Mouse (Mus musculus) embryonic facial prominence, embryonic 12.5 days (tissue): Measurements from ENCODE around the gene Gcnt3. TPM values are rescaled to one million over a fixed set of nuclear protein-coding genes. Genes with fewer than 3 reads are reported as not detected.

Experiments used
- ATAC-seq: fragments of 200-750 bp; cut with Nextera tagmentation; 2 replicates; pipeline ENCODE4 v1.8.0; 2017; ENCODE audit not compliant: insufficient number of reproducible peaks, insufficient read depth, low FRiP score, low TSS enrichment
- H3K27ac ChIP-seq: fragments of 300-500 bp; sonication (generic); 2 replicates; pipeline ENCODE4 v1.5.1; 2016; ENCODE audit warnings: mild to moderate bottlenecking
- H3K27me3 ChIP-seq: fragments of 300-500 bp; sonication (generic); 2 replicates; pipeline ENCODE4 v1.6.1; 2016; ENCODE audit warnings: mild to moderate bottlenecking, moderate library complexity
- H3K36me3 ChIP-seq: fragments of 300-500 bp; sonication (generic); 2 replicates; pipeline ENCODE4 v1.6.1; 2016; ENCODE audit warnings: mild to moderate bottlenecking
- H3K4me1 ChIP-seq: fragments of 300-500 bp; sonication (generic); 2 replicates; pipeline ENCODE4 v1.6.1; 2016
- H3K4me2 ChIP-seq: fragments of 300-500 bp; sonication (generic); replicated peaks from 2 replicates; pipeline ENCODE4 v1.6.1; 2016; ENCODE audit warnings: mild to moderate bottlenecking, moderate library complexity
- H3K4me3 ChIP-seq: fragments of 300-500 bp; sonication (generic); 2 replicates; pipeline ENCODE4 v1.5.1; 2016; ENCODE audit warnings: mild to moderate bottlenecking
- H3K9ac ChIP-seq: fragments of 300-500 bp; sonication (generic); 2 replicates; pipeline ENCODE4 v1.6.1; 2016; ENCODE audit warnings: mild to moderate bottlenecking, moderate library complexity
- H3K9me3 ChIP-seq: fragments of 300-500 bp; sonication (generic); 2 replicates; pipeline ENCODE4 v1.6.1; 2016; ENCODE audit warnings: mild to moderate bottlenecking, moderate library complexity
- WGBS: fragments of 180-500 bp; shearing (Covaris S2); methylation state at CpG from one replicate; pipeline ENCODE4 v1.1.7; 2016; 5-methylcytosine and 5-hydroxymethylcytosine counted together
- polyA plus RNA-seq: library from polyadenylated mRNA; unstranded; fragments of >200 nt; fragmentation: Nextera tagmentation; extraction: Ambion mirVana; gene quantifications from 2 replicates; pipeline ENCODE4 v1.2.1, GENCODE M21; 2016

Gcnt3 gene
- polyA plus RNA-seq, 1 experiment from 2014 or later: not detected

GRCm38 (mm10) chr9:70069961-70070435 lies 32.1 kb upstream of the Gcnt3 start:
- 69% methylated on average over 8 of the region's 8 CpGs for WGBS
- H3K27me3 ChIP-seq: no peaks in the 10 kb centered on the region
- no peak overlapping the region for H3K4me2 ChIP-seq
- H3K4me3 ChIP-seq: no peak overlapping the region
- H3K9ac ChIP-seq: no peak overlapping the region
- no peaks in the 10 kb centered on the region for H3K9me3 ChIP-seq
- H3K4me1 ChIP-seq: no peaks in the 10 kb centered on the region
- H3K36me3 ChIP-seq: no peaks in the 10 kb centered on the region
- no peak for ATAC-seq
- no peak overlapping the region for H3K27ac ChIP-seq

- WGBS: 90% methylated on average over 3 of the region's 3 CpGs
- Histone ChIP-seq H3K4me2 (no peak overlapping the region), H3K36me3 (no peaks in the 10 kb centered on the region), H3K9ac (no peak overlapping the region), H3K4me3 (no peak overlapping the region), H3K27ac (no peak overlapping the region), H3K4me1 (no peaks in the 10 kb centered on the region), H3K27me3 (no peaks in the 10 kb centered on the region), H3K9me3 (no peaks in the 10 kb centered on the region)
- ATAC-seq: no peak
Observed at GRCm38 (mm10) chr9:70067497-70067896, 29.6 kb upstream of the Gcnt3 start.

- H3K9ac ChIP-seq: no peak overlapping the region
- no peak overlapping the region for H3K4me2 ChIP-seq
- ATAC-seq: no peak
- no peaks in the 10 kb centered on the region for H3K4me1 ChIP-seq
- no peaks in the 10 kb centered on the region for H3K9me3 ChIP-seq
- 88% methylated on average over 3 of the region's 3 CpGs for WGBS
- H3K4me3 ChIP-seq: no peak overlapping the region
- H3K36me3 ChIP-seq: no peaks in the 10 kb centered on the region
- H3K27me3 ChIP-seq: no peaks in the 10 kb centered on the region
- H3K27ac ChIP-seq: no peak overlapping the region
Observed at GRCm38 (mm10) chr9:70062012-70062411, 24.1 kb upstream of the Gcnt3 start.

GRCm38 (mm10) chr9:70053411-70053810 lies 15.5 kb upstream of the Gcnt3 start:
- no peak for ATAC-seq
- Histone ChIP-seq H3K27ac (no peak overlapping the region), H3K4me2 (no peak overlapping the region), H3K27me3 (no peaks in the 10 kb centered on the region), H3K9me3 (no peaks in the 10 kb centered on the region), H3K4me3 (no peak overlapping the region), H3K36me3 (no peaks in the 10 kb centered on the region), H3K4me1 (peaks cover 13% of the 10 kb centered on the region), H3K9ac (no peak overlapping the region)
- 52% methylated on average over 3 of the region's 3 CpGs for WGBS

GRCm38 (mm10) chr9:70052730-70053129 lies 14.8 kb upstream of the Gcnt3 start:
- H3K27me3 ChIP-seq: no peaks in the 10 kb centered on the region
- H3K27ac ChIP-seq: no peak overlapping the region
- H3K9me3 ChIP-seq: no peaks in the 10 kb centered on the region
- no peak overlapping the region for H3K9ac ChIP-seq
- ATAC-seq: no peak
- no peak overlapping the region for H3K4me2 ChIP-seq
- 81% methylated on average over 3 of the region's 3 CpGs for WGBS
- no peaks in the 10 kb centered on the region for H3K36me3 ChIP-seq
- peaks cover 20% of the 10 kb centered on the region for H3K4me1 ChIP-seq
- no peak overlapping the region for H3K4me3 ChIP-seq

GRCm38 (mm10) chr9:70049839-70050238 lies 12.0 kb upstream of the Gcnt3 start:
- no peak for ATAC-seq
- 27% methylated on average over 8 of the region's 8 CpGs for WGBS
- H3K27ac ChIP-seq: no peak overlapping the region; the same call in 1 of the 2 replicates

GRCm38 (mm10) chr9:70049416-70049783 lies 11.5 kb upstream of the Gcnt3 start:
- Histone ChIP-seq H3K27ac (peak overlapping the region; percentile 3; the same call in 1 of the 2 replicates), H3K4me3 (no peak overlapping the region), H3K36me3 (no peaks in the 10 kb centered on the region), H3K4me1 (peaks cover 22% of the 10 kb centered on the region), H3K9ac (no peak overlapping the region), H3K9me3 (no peaks in the 10 kb centered on the region), H3K27me3 (no peaks in the 10 kb centered on the region), H3K4me2 (0 out of 2 replicates have a peak overlapping the region, but pooled peaks have one; percentile 21)
- WGBS: 23% methylated on average over 3 of the region's 3 CpGs
- ATAC-seq: no peak

More at GRCm38 (mm10) chr9:70049839-70050238, 12.0 kb upstream of the Gcnt3 start:
- Histone ChIP-seq H3K27me3 (no peaks in the 10 kb centered on the region), H3K4me3 (no peak overlapping the region), H3K4me1 (peaks cover 22% of the 10 kb centered on the region), H3K36me3 (no peaks in the 10 kb centered on the region), H3K9ac (no peak overlapping the region), H3K9me3 (no peaks in the 10 kb centered on the region), H3K4me2 (0 out of 2 replicates have a peak overlapping the region, but pooled peaks have one; percentile 21)

GRCm38 (mm10) chr9:70048751-70049415 lies 11.0 kb upstream of the Gcnt3 start:
- no peak overlapping the region for H3K9ac ChIP-seq
- ATAC-seq: no peak
- peaks cover 22% of the 10 kb centered on the region for H3K4me1 ChIP-seq
- H3K9me3 ChIP-seq: no peaks in the 10 kb centered on the region
- WGBS: 50% methylated on average over 6 of the region's 6 CpGs
- H3K36me3 ChIP-seq: no peaks in the 10 kb centered on the region
- H3K27me3 ChIP-seq: no peaks in the 10 kb centered on the region
- no peak overlapping the region for H3K4me2 ChIP-seq
- H3K4me3 ChIP-seq: no peak overlapping the region
- H3K27ac ChIP-seq: peak overlapping the region; percentile 38; the same call in 1 of the 2 replicates

GRCm38 (mm10) chr9:70048280-70048679 lies 10.4 kb upstream of the Gcnt3 start:
- no peak overlapping the region for H3K4me2 ChIP-seq
- H3K27me3 ChIP-seq: no peaks in the 10 kb centered on the region
- H3K4me1 ChIP-seq: peaks cover 22% of the 10 kb centered on the region
- peak overlapping the region; percentile 38; the same call in 1 of the 2 replicates for H3K27ac ChIP-seq
- no peak overlapping the region for H3K4me3 ChIP-seq
- H3K9me3 ChIP-seq: no peaks in the 10 kb centered on the region
- H3K9ac ChIP-seq: no peak overlapping the region
- WGBS: 22% methylated on average over 5 of the region's 5 CpGs
- no peaks in the 10 kb centered on the region for H3K36me3 ChIP-seq
- ATAC-seq: no peak

- Histone ChIP-seq H3K4me3 (no peak overlapping the region), H3K36me3 (no peaks in the 10 kb centered on the region), H3K9me3 (no peaks in the 10 kb centered on the region), H3K4me2 (no peak overlapping the region), H3K27ac (peak overlapping the region; percentile 47), H3K4me1 (peaks cover 22% of the 10 kb centered on the region), H3K9ac (no peak overlapping the region), H3K27me3 (no peaks in the 10 kb centered on the region)
- ATAC-seq: no peak
- WGBS: 41% methylated on average over 3 of the region's 3 CpGs
Observed at GRCm38 (mm10) chr9:70047839-70048238, 10.0 kb upstream of the Gcnt3 start.

- Histone ChIP-seq H3K27ac (no peak overlapping the region), H3K4me3 (no peak overlapping the region), H3K4me1 (peaks cover 22% of the 10 kb centered on the region), H3K9ac (no peak overlapping the region), H3K27me3 (no peaks in the 10 kb centered on the region), H3K4me2 (no peak overlapping the region), H3K9me3 (no peaks in the 10 kb centered on the region), H3K36me3 (no peaks in the 10 kb centered on the region)
- WGBS: 87% methylated on average over 6 of the region's 6 CpGs
- ATAC-seq: no peak
Observed at GRCm38 (mm10) chr9:70046255-70046654, 8.4 kb upstream of the Gcnt3 start.

- no peaks in the 10 kb centered on the region for H3K36me3 ChIP-seq
- 82% methylated on average over 2 of the region's 2 CpGs for WGBS
- no peaks in the 10 kb centered on the region for H3K27me3 ChIP-seq
- H3K9ac ChIP-seq: no peak overlapping the region
- H3K4me1 ChIP-seq: peaks cover 22% of the 10 kb centered on the region
- H3K27ac ChIP-seq: no peak overlapping the region
- H3K4me2 ChIP-seq: no peak overlapping the region
- no peak for ATAC-seq
- no peak overlapping the region for H3K4me3 ChIP-seq
- H3K9me3 ChIP-seq: no peaks in the 10 kb centered on the region
Observed at GRCm38 (mm10) chr9:70044865-70045264, 7.0 kb upstream of the Gcnt3 start.
